Comparison of ENCODE assay signal across 23 mouse cellular contexts in the genomic region with DNA sequence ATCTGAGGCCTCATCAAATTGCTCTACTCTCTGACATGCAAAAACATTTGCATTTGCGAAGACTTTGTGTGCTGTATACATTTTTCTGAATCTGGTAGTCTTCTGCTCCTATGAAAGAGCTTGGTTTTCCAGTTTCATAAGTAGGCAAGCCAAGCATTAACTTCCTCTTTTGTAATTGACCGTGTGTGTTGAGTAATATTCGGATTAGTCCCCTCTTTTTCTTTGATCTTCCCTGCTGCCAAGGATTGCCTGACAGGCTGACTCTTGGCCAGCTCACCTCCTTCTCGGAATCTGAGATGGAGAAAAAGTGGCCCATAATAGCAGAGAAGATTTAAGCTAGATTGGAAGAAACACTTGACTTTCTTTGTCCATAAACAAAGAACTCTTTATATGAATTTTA. TPM values are rescaled to one million over a fixed set of nuclear protein-coding genes. Genes with fewer than 3 reads are reported as not detected.
A peak's percentile ranks its signal among the peaks of the same experiment; 100 is the strongest.
DNase-seq lines count a peak whose midpoint lies in the region; ATAC-seq and TF ChIP-seq lines count a peak whose summit lies in the region.
"Had no signal": no experiment of that assay in that cellular context is flagged by ENCODE, and none has a peak within 500 bp of the region (broad histone marks: within the 10 kb centered on the region; RNA-seq: fewer than 3 reads in every experiment).

No protein-coding gene starts in this region.

- H3K4me3 ChIP-seq in lung, postnatal 0 days (ENCODE audit: low read depth, low read length): no peak overlapping the region
- H3K4me3 ChIP-seq: embryonic facial prominence, embryonic 15.5 days; erythroblast, embryonic 14.5 days; forebrain, embryonic 15.5 days; heart, embryonic 12.5 days; hindbrain, embryonic 10.5 days; intestine, embryonic 15.5 days had no signal

- TF ChIP-seq CTCF in lung, postnatal 0 days (IDR thresholded peaks at IDR 0.05): no peak

- no peaks in the 10 kb centered on the region for H3K36me3 ChIP-seq in lung, postnatal 0 days (ENCODE audit: insufficient read depth, low read length)
- H3K36me3 ChIP-seq: embryonic facial prominence, embryonic 15.5 days; forebrain, embryonic 15.5 days; G1E; heart, embryonic 12.5 days; hindbrain, embryonic 10.5 days; intestine, embryonic 15.5 days had no signal

- no peak for TF ChIP-seq EP300 in lung, postnatal 0 days (IDR thresholded peaks at IDR 0.05)

- no peaks in the 10 kb centered on the region for H3K27me3 ChIP-seq in lung, postnatal 0 days (replicated peaks; ENCODE audit: insufficient read depth, low read length)
- H3K27me3 ChIP-seq: embryonic facial prominence, embryonic 15.5 days; forebrain, embryonic 15.5 days; heart, embryonic 12.5 days; intestine, embryonic 15.5 days had no signal

- no peak overlapping the region for H3K27ac ChIP-seq in lung, postnatal 0 days (ENCODE audit: low read length)
- H3K27ac ChIP-seq: embryonic facial prominence, embryonic 15.5 days; forebrain, embryonic 15.5 days; hindbrain, embryonic 10.5 days; hindbrain, embryonic 14.5 days; intestine, embryonic 15.5 days had no signal

- no peak overlapping the region for H3K9ac ChIP-seq in lung, postnatal 0 days (replicated peaks; ENCODE audit: low read depth)
- H3K9ac ChIP-seq: embryonic facial prominence, embryonic 15.5 days; forebrain, embryonic 15.5 days; heart, embryonic 12.5 days; hindbrain, embryonic 14.5 days; intestine, embryonic 15.5 days had no signal

- no peak overlapping the region for H3K4me2 ChIP-seq in lung, postnatal 0 days (replicated peaks; ENCODE audit: low read depth, low read length)
- H3K4me2 ChIP-seq: embryonic facial prominence, embryonic 15.5 days; forebrain, embryonic 15.5 days; heart, embryonic 12.5 days; hindbrain, embryonic 14.5 days; intestine, embryonic 15.5 days had no signal

- ATAC-seq in lung, postnatal 0 days: no peak
- ATAC-seq in megakaryocyte progenitor cell, adult 5-6 weeks (replicated peaks; ENCODE audit: poor library complexity): peak; percentile 77
- ATAC-seq: activated CD4-positive, CD25-positive, alpha-beta regulatory T cell, adult 4 months; CD4-positive, CD25-positive, alpha-beta regulatory T cell, adult 4 months; forebrain, embryonic 15.5 days; intestine, embryonic 15.5 days had no signal

- no peaks in the 10 kb centered on the region for H3K4me1 ChIP-seq in lung, postnatal 0 days (ENCODE audit: insufficient read depth, low read depth, low read length)
- H3K4me1 ChIP-seq: embryonic facial prominence, embryonic 15.5 days; forebrain, embryonic 15.5 days; heart, embryonic 12.5 days; hindbrain, embryonic 10.5 days; intestine, embryonic 15.5 days had no signal

- 40% methylated on average over 4 of the region's 4 CpGs for WGBS in lung, postnatal 0 days

- no peaks in the 10 kb centered on the region for H3K9me3 ChIP-seq in lung, postnatal 0 days (ENCODE audit: low read length)
- H3K9me3 ChIP-seq: embryonic facial prominence, embryonic 15.5 days; forebrain, embryonic 15.5 days; G1E; heart, embryonic 12.5 days; hindbrain, embryonic 10.5 days; intestine, embryonic 15.5 days had no signal

- DNase-seq in adrenal gland, adult 2 months: peak; percentile 24
- DNase-seq in adrenal gland, postnatal 4 days (ENCODE audit: low spot score in 2 of 2): no peak
- peak; percentile 3 for DNase-seq in lung, postnatal 25 days (ENCODE audit: low spot score)
- no peak for DNase-seq in lung, postnatal 0 days (ENCODE audit: low spot score)
- DNase-seq in fat pad, adult 2 months (ENCODE audit: extremely low read depth, low read depth, low spot score): peak; percentile 46
- no peak for DNase-seq in gastrocnemius, adult 18-20 months (ENCODE audit: low spot score)
- DNase-seq in ovary, adult 18-20 months (ENCODE audit: low spot score): no peak
- DNase-seq: B cell, adult 2 months; cerebellum, adult 11-12 months; cerebellum, adult 9-11 months; embryo, embryonic 11 days; gastrocnemius, postnatal 10 days had no signal

RNA-seq across cellular contexts. Expression of a gene that starts 39.3 kb away (rescaled TPM):
- 10 to 100 TPM; 23.6 to 36.2 TPM for total RNA-seq in adrenal gland, adult 2 months (2021)
- polyA plus RNA-seq in adrenal gland, adult 2 months (2012; rRNA removed): 36.6 and 45.0 TPM in 2 replicates
- 10 to 100 TPM; 28.6 to 35.3 TPM for total RNA-seq in adrenal gland, postnatal 4 days (2021)
- 11.9 and 12.9 TPM in 2 replicates for polyA plus RNA-seq in lung, postnatal 0 days (2015; fragmentation: Nextera tagmentation; extraction: Ambion mirVana)
- 5.7 and 8.4 TPM in 2 replicates for total RNA-seq in megakaryocyte progenitor cell, adult 5-6 weeks (2015)
- 5.3 and 9.4 TPM in 2 replicates for total RNA-seq in megakaryocyte progenitor cell, adult 5-6 weeks (2017)
- total RNA-seq in gastrocnemius, adult 18-20 months (2021): 10 to 100 TPM; 11.8 to 13.0 TPM
- polyA plus RNA-seq: erythroblast, embryonic 14.5 days; G1E had no signal

Comparison
In these comparisons a context has a peak if more than half of its experiments do, and no peak if none do; other contexts are left out.
1. DNase-seq: peak in adrenal gland, adult 2 months (single experiment), lung, postnatal 25 days (single experiment) and fat pad, adult 2 months (single experiment); none in adrenal gland, postnatal 4 days (0 of 2), lung, postnatal 0 days (single experiment), gastrocnemius, adult 18-20 months (single experiment) and ovary, adult 18-20 months (single experiment).